Mouse (Mus musculus): ENCODE measurements around the gene Fam193b.

Gene Fam193b

DNA sequence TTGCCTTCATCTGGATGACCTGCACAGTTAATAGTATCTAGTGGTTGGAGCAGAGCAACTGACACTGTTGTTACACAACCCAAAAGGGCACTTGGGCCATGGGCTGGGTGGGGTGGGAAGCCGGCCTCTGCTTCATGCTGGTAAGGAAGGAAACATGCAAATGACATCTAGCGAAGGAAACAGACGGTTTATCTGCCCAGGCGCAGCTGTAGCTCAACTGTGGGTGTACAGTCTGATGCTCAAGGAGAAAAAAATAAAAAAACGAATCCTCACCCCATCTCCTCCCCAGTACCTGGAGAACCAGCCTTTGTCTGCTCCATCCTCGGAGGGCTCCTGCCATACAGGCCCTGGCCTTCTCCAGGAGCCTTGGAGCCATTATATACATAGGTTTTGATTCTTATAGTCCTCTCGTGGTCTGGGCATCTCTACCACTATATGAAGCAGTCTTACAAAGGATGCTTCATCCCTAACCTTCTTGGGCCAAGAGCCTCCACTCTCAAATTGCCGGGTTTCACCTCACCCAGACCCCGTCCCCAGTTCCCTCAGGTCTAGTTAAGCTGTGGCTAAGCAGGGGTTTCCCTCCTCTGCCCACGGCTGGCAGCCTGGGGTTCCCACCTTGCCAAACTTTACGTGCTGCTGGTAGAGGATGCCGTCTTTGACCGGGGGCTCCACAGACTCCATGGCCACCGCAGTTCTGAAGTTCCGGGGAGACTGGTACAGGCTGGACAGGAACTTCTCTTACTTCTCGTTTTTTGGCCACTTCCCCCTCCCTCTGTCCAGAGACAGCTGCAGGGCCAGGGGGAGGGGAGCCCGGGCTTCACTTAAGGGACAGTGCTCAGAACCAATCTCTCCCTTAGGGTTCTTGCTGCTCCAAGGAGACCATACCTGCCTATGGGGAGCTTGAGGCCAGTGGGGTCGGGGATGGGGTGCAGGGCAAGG, 42.8 kb downstream of the Fam193b start:
- DNase-seq (ENCODE audit: low spot score), result no peak

DNA sequence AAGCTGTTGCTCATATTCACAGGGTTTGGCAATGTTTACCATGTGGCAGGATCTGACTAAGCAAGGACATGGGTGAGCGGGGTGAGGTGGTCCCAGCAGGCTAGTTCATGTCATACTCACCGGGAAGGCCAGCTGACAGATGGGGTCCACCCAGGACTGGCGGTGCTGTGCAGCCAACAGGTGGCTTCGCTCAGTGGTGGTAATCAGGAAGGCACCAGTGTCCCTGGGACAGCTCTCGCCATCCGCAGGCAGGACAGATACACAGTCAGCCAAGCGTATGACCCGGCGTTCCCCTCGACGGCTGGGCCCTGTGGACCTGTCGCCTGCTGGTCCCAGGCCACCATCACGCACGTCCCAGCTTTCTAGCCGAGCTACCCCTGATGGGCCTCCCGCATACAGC, 43.7 kb downstream of the Fam193b start:
- no peak for DNase-seq (ENCODE audit: low spot score)

DNA sequence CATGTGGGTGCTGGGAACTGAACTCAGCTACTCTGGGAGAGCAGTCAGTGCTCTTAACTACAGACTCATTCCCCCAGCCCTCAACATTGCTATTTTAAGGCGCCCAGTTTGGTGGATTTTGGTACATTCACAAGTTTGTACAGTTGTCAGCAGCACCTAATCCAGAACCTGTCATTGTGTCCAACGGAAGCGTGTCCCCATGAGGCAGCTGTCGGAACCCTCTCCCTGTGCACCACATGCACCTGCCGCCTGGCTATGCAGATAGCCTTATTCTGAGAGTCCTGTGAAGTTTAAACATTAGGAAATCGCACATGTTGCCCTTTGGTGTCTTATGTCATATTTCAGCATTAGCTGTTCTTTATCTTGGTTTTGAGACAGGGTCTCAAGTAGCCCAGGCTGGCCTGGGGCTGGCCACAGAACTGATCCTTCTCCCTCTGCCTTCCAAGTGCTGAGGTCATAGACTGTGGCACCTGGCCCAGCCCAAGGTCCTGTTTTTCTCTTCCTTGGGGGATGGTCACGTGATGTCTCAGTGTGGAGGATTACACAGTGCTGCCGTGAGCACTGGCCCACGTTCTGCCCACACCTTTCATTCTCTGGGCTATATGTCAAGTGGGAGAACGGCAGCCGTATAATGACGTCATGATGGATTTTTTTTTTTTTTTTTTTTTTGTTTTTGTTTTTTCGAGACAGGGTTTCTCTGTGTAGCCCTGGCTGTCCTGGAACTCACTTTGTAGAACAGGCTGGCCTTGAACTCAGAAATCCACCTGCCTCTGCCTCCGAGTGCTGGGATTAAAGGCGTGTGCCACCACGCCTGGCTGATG, 45.0 kb downstream of the Fam193b start:
- DNase-seq (ENCODE audit: low spot score), result no peak

- no peak for DNase-seq (ENCODE audit: low spot score)
These were observed 46.8 kb downstream of the Fam193b start for GRCm38 (mm10) chr13:55523951-55524600.

DNA sequence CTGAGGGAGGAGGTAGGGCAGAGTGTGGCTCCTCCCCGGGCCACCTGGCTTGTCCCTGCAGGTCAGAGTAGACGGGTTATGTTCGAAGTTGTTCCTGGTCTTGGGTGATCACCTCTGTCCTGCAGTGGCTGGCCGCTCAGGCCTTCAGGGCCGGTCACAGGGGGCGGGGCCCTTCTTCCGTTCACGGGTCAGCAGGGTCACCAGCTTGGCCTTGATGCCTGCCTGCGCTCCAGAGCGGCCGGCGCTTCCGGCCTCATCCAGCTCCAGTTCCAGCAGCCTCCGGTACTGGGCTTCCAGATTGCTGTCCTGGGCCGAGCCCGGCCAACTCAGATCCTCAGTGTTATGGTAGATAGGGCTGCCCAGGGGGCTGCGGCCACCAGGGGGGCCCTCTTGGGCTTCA, 47.6 kb downstream of the Fam193b start:
- DNase-seq (ENCODE audit: low spot score), result no peak

GRCm38 (mm10) chr13:55522730-55523129, 48.2 kb downstream of the Fam193b start:
- peak; percentile 67 for DNase-seq (ENCODE audit: low spot score)

DNA sequence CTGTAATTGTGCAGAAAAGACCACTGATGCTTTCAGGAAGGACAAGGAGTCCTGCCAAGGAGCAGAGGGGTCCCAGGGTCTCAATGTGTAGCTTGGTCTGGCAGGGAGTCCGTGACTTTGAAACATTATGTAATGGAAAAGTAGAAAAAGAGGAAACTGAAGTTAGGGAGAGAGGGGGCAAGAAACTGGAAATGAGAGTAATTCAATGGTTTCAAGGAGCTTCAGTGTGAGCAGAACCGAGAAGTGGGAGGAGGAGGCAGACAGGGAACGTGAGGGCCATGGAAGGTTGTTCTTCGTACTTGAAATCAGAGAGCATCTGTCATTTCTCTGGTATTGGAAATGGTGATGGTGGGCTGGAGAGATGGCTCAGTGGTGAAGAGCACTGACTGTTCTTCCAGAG, 51.3 kb downstream of the Fam193b start:
- DNase-seq (ENCODE audit: low spot score), result no peak

- peak; percentile 86 for DNase-seq (ENCODE audit: low spot score)
These were observed 54.0 kb downstream of the Fam193b start for GRCm38 (mm10) chr13:55516955-55517354.

DNA sequence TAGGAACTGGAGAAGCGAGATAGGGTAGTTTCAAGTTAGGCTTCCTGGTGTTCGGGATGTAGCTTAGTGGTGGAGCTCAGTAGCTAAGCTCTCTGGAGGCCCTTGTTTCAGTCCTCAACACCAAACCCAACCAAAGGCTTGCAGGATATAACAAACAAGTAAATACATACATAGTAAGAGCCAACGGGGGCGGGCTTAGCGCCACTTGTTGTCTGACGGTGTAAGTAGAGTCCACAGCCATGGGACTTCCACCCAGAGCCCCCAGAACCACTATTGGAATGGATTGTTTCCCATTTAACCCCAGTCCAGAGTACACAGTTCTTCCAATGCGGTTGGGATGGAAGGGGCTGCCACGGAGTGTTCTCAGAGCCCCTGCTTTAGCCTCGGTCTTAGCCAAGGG, 57.1 kb downstream of the Fam193b start:
- DNase-seq (ENCODE audit: low spot score), result no peak

DNA sequence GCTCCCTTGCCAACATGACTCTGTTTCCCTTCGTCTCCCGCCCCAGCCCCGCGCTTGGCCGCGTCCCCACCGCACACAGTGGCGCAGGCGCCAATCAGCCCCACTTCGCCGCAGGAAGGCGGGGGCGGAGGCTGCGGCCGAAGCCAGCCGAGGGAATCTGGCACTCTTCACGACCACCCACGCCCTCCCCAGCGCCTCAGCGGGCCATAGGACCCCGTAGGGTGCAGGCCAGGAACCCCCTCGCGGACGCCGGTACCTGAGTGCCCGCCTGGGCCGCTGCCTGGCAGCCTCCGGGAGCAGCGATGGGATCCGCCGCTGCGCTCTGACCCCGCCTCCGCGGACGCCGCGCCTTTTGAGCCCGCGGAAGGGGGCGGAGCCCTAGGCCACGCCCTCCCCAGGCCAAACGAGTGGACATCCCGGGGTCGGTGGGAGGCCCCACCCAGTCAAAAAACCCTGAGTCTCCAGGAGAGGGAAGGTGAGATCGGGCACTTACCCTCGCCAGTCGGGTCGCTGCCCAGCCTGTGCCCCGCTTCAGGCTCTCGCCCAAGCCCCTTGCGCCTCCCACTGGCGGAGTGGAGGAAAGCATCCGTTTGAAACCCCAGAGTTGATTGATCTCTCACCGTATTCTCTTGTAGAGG, 57.7 kb downstream of the Fam193b start, which contains the start of gene Pdlim7:
Gene Pdlim7 (minus strand): TSS at position 566 of the 638 bp plus-strand sequence.
- peak; percentile 76 for DNase-seq (ENCODE audit: low spot score)

GRCm38 (mm10) chr13:55512379-55513031, 58.4 kb downstream of the Fam193b start:
- peak; percentile 51 for DNase-seq (ENCODE audit: low spot score)

DNA sequence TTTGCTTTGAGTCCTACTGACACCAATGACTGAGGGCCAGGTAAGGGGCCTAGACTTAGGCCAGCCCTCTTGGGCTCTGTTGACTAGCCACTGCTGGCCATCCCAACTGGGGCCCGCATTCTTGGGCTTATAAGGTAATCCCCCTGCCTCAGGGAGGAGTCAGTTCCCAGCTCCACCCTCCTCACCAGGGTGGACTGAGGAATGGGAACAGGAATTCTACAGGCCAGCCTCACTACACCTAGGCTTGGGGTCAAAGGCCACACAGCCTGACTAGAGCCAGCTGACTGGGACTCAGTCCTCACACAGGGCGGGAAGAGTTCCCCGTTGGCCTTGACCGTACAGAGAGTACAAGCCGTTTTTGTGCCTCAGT, 59.4 kb downstream of the Fam193b start:
- DNase-seq (ENCODE audit: low spot score), result peak; percentile 20

DNA sequence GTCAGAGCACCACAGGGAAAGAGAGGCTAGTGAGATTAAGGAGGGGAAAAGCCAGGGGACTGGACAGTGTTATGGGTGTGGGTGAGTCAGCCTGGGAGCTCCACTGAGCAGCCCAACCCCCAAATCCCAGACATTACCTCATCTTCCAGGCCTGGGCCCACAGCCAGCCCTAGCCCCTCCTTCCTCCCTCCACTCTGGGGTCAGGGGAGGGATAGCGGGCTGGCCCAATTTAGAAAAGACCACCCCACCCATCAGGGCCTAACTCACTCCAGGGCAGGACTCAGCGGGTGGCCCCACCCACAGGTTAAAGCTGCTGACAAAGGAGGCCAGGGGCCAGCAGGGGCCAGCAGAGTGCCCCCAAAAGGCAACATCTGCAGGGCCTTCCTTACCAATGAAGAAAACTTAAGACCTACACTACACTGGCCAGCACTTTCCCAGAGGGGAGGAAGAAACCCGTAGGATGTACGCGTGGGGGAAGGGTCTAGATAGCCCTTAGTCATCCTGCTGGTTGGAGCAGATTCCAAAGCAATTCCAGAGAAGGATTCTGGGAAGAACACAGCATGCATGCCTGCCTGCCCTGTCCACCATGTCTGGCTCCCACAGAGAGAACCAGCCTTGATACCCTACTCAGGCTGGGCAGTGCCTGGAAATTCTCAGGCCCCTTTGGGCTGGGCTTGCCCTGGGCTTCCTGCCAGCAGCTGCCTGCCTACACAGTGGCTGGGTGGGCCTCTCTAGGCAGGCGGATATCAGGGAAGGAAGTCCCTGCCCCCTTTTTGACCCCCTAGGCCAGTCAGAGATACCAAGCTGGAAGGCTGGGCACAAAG, 60.0 kb downstream of the Fam193b start:
- DNase-seq (ENCODE audit: low spot score), result peak; percentile 74

DNA sequence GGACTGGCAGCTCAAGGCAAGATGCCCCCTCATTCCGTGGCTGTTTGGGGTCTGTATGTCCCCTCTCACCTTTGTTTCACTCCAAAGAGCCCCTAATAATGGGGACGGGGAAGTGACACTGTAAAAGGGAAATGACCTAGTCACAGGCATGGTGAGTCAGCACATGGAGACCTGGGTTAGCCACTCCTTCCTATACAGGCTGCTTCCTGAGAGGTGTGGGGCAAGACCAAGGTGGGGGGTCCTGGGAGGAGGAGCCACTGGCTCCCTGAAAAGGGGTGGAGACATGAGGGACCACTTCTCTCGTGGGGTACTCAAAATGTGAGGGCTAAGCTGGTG, 60.6 kb downstream of the Fam193b start:
- DNase-seq (ENCODE audit: low spot score), result no peak

DNA sequence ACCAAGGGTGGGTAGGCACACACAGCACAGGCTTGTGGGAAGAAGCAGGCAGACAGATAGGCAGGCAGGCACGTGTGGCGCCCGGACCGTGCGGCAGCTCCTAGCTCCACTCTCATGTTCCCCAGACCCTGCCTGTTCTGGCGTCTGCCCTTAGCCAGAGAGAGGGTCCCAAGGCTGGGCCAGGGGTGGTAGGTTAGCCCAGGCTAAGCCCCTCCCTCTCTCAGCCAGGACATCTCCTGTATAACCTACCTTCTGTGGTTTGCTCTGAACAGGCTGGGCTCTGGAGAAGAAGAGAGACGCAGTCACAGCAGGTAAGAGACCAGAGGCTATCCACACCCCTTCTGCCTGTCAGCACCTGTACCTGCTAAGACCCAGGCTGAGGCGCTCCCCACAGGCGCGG, 62.4 kb downstream of the Fam193b start:
- DNase-seq (ENCODE audit: low spot score), result no peak

- DNase-seq (ENCODE audit: low spot score), result no peak
These were observed 63.0 kb downstream of the Fam193b start for GRCm38 (mm10) chr13:55507877-55508276.

- peak; percentile 23 for DNase-seq (ENCODE audit: low spot score)
These were observed 64.2 kb downstream of the Fam193b start for GRCm38 (mm10) chr13:55506697-55507096.

DNA sequence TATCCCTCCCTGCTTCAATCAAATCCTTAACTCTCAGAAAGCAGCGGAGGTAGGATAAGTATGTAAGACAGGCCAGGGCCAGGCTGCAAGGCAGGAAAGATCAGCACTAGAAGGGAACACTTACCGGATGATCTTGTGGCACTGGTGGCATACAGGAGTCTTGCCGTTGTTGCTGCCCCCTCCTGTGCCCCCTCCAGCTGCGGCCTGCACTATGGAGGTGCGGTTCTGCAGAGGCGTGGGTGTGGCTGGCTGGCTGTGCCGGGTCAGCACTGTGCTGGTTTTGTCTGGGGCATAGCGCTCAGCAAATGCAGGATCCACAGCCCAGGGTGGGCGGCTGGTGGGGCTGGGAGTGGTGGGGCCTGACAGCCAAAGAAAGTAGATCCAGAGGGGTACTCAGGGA, 65.1 kb downstream of the Fam193b start:
- no peak for DNase-seq (ENCODE audit: low spot score)

DNA sequence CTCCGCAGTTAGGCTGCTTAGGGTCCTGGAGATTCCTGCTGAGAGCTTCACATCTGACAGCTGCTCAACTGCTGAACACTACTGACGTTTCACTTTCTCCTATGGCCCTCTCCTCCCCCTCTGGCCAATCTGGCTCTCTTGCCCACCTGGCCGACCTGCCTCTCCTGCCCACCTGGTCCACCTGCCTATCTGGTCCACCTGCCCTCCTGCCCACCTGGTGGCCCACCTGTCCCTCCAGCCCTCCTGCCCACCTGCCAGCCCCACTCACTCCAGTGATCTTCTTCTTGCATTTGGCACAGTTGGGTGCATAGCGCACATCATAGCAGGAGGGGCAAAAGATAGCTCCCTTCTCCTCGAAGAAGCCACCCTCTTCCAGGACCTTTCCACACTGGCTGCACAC, 66.5 kb downstream of the Fam193b start:
- DNase-seq (ENCODE audit: low spot score), result no peak

- DNase-seq (ENCODE audit: low spot score), result no peak
These were observed 68.5 kb downstream of the Fam193b start for GRCm38 (mm10) chr13:55502405-55502804.

GRCm38 (mm10) chr13:55500575-55500974, 70.3 kb downstream of the Fam193b start:
- DNase-seq (ENCODE audit: low spot score), result no peak

Data from adipocyte (in vitro differentiated cells).